Mouse (Mus musculus): ENCODE data around the gene Mtrex. TPM values are rescaled to one million over a fixed set of nuclear protein-coding genes. Genes with fewer than 3 reads are reported as not detected.

Gene Mtrex
- polyA plus RNA-seq, 1 experiment from 2014 or later, result 56.0 TPM

DNA sequence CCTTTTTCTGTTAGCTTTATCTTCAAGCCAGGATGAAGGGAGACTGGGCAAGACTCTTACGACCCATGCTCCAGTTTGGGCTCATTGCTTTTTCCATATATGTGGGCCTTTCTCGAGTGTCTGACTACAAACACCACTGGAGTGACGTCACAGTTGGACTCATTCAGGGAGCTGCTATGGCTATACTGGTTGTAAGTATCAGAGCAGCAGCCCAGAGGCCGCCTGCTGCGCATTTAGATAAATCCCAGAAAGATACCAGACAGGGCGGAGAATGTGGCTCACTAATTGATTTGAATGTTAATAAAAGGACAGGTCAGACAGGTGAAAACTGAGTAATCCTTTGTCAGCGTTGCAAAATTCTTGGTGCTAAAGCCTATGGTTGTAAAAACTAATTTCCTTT, 60.4 kb downstream of the Mtrex start:
- WGBS, result 91% methylated on average over 7 of the region's 7 CpGs
- no peaks in the 10 kb centered on the region for H3K4me1 ChIP-seq
- H3K4me3 ChIP-seq (replicated peaks), result no peak overlapping the region
- peaks cover 69% of the 10 kb centered on the region for H3K36me3 ChIP-seq
- H3K9me3 ChIP-seq (replicated peaks), result no peaks in the 10 kb centered on the region
- H3K4me2 ChIP-seq, result no peak overlapping the region
- no peak overlapping the region for H3K9ac ChIP-seq (replicated peaks)
- H3K27ac ChIP-seq (replicated peaks), result no peak overlapping the region
- ATAC-seq (ENCODE audit: low FRiP score), result no peak
- no peaks in the 10 kb centered on the region for H3K27me3 ChIP-seq (replicated peaks)

DNA sequence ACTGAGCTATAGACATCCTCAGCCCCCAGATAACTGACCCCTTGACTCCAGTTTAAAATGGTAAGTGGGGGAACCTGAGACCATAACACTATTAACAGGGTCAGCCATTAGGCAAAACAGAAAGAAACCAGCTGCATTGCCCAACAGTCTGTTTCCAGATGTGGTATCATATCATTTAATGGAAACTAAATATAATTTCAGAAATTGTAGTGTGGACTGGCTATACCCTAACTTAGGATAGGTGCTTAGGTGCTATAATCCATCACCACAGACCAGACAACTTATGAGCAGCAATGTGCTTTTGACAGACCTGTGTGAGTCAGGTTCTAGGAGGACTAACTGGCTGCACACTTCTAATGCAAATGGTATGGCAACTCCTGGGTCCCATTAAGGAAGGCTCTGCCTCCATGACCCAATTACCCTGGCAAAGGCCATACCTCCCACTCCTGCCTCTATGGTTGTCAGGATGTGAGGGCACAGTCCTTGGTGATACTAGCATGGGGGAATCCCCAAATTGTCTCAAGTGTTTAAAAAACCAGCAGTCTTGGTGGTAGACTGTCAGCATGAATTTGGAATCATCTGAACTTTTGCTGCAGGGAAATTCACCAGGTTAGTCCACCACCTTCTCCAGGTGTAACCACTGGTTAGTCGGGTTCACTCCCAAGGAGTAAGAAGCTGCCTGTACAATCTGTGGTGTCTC, 64.1 kb downstream of the Mtrex start:
- no peaks in the 10 kb centered on the region for H3K4me1 ChIP-seq
- no peak overlapping the region for H3K27ac ChIP-seq (replicated peaks)
- ATAC-seq (ENCODE audit: low FRiP score), result no peak
- no peak overlapping the region for H3K4me3 ChIP-seq (replicated peaks)
- H3K9me3 ChIP-seq (replicated peaks), result no peaks in the 10 kb centered on the region
- H3K36me3 ChIP-seq, result peaks cover 53% of the 10 kb centered on the region
- H3K4me2 ChIP-seq, result no peak overlapping the region
- no peak overlapping the region for H3K9ac ChIP-seq (replicated peaks)
- 100% methylated on average over 1 of the region's 1 CpGs for WGBS
- H3K27me3 ChIP-seq (replicated peaks), result no peaks in the 10 kb centered on the region

DNA sequence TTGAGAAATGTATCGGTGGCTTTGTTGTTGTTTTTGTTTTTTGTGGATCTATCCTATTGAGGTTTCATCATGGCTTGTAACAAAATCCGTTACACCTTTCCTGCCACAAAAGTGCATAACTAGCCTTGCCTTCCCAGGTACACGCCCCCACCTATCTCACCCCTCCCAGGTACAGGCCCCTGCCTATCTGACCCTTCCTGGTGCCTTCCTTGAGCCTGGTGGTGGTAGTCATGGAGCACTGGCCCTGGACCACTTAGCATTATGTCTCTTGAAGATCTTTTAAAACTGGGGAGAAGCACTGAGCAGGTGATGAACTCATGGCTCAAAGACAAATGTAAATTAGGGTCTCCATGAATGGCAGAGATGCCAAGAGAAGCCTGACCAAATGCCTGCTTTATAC, 64.9 kb downstream of the Mtrex start:
- peaks cover 46% of the 10 kb centered on the region for H3K36me3 ChIP-seq
- no peak for ATAC-seq (ENCODE audit: low FRiP score)
- H3K27me3 ChIP-seq (replicated peaks), result no peaks in the 10 kb centered on the region
- no peak overlapping the region for H3K27ac ChIP-seq (replicated peaks)
- H3K9me3 ChIP-seq (replicated peaks), result no peaks in the 10 kb centered on the region
- H3K4me2 ChIP-seq, result no peak overlapping the region
- WGBS, result 83% methylated on average over 3 of the region's 3 CpGs
- H3K9ac ChIP-seq (replicated peaks), result no peak overlapping the region
- H3K4me1 ChIP-seq, result no peaks in the 10 kb centered on the region
- no peak overlapping the region for H3K4me3 ChIP-seq (replicated peaks)

DNA sequence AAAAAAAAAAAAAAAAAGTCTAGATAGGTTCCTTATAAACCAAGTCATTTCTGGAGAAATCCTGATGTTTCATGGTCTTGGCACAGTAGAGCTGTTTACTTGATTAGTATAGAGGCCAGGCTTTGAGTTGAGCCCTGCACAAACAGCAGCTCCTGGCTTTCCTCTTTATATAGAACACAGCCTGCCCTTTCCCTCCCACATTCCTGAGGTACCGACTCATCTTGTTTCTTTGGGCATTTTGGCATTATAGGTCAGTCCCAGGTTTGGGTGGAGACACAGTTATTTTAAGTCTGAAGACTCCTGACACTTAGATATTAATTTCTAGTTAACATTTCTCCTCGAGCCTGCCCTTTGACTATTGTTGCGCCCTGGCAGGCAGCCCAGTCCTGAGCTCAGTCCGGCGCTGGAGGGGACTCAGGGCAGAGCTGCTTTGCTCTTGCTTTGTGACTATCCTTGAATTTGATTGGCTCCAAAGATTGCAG, 65.3 kb downstream of the Mtrex start:
- Histone ChIP-seq H3K36me3 (peaks cover 48% of the 10 kb centered on the region), H3K4me3 (replicated peaks) (no peak overlapping the region), H3K9ac (replicated peaks) (no peak overlapping the region), H3K4me2 (no peak overlapping the region), H3K4me1 (no peaks in the 10 kb centered on the region), H3K27me3 (replicated peaks) (no peaks in the 10 kb centered on the region), H3K27ac (replicated peaks) (no peak overlapping the region), H3K9me3 (replicated peaks) (no peaks in the 10 kb centered on the region)
- ATAC-seq (ENCODE audit: low FRiP score), result no peak
- WGBS, result 47% methylated on average over 5 of the region's 5 CpGs

DNA sequence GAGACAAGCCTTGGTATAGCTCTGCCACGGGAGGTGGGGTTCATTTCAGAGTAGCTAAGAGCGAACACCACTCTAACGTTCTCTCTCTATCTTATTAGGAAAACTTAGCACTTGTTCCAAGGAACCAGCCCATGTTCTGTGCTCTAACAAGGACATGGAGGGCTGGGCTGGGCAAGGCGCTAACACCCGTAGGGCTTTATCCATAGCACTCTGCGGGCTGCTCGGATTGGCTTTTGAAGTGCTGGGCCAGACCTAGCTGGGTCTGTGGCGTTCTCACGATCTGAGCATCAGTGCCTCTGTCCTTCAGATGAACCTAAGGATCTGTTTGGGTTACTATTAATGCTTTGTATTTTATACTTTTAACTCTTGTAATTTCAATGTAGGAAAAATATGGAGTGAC, 66.3 kb downstream of the Mtrex start:
- H3K36me3 ChIP-seq, result peaks cover 41% of the 10 kb centered on the region
- H3K4me3 ChIP-seq (replicated peaks), result no peak overlapping the region
- H3K4me1 ChIP-seq, result no peaks in the 10 kb centered on the region
- no peak for ATAC-seq (ENCODE audit: low FRiP score)
- 95% methylated on average over 9 of the region's 9 CpGs for WGBS
- H3K4me2 ChIP-seq, result no peak overlapping the region
- no peak overlapping the region for H3K27ac ChIP-seq (replicated peaks)
- H3K9ac ChIP-seq (replicated peaks), result no peak overlapping the region
- H3K9me3 ChIP-seq (replicated peaks), result no peaks in the 10 kb centered on the region
- no peaks in the 10 kb centered on the region for H3K27me3 ChIP-seq (replicated peaks)

DNA sequence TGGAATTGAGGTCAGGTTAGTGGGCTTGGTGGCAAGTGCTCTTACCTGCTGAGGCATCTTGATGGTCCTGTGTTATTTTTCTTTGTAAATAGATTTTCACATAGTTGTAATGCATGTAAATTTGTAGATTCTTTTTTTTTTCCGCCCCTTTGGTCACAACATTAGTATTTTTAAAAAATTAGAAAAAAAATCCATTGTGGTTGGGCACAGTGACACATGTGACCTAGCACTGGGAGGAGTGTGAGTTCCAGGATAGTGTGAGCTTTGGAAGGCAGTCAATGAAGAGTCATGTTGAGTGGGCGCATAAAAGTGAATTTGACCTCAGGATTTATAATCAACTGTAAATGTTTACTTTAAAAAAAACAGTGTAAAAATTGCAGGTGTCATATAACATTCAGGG, 66.8 kb downstream of the Mtrex start:
- Histone ChIP-seq H3K27me3 (replicated peaks) (no peaks in the 10 kb centered on the region), H3K4me2 (no peak overlapping the region), H3K9me3 (replicated peaks) (no peaks in the 10 kb centered on the region), H3K9ac (replicated peaks) (no peak overlapping the region), H3K27ac (replicated peaks) (no peak overlapping the region), H3K4me3 (replicated peaks) (no peak overlapping the region), H3K36me3 (peaks cover 36% of the 10 kb centered on the region), H3K4me1 (no peaks in the 10 kb centered on the region)
- 92% methylated on average over 2 of the region's 2 CpGs for WGBS
- ATAC-seq (ENCODE audit: low FRiP score), result no peak

DNA sequence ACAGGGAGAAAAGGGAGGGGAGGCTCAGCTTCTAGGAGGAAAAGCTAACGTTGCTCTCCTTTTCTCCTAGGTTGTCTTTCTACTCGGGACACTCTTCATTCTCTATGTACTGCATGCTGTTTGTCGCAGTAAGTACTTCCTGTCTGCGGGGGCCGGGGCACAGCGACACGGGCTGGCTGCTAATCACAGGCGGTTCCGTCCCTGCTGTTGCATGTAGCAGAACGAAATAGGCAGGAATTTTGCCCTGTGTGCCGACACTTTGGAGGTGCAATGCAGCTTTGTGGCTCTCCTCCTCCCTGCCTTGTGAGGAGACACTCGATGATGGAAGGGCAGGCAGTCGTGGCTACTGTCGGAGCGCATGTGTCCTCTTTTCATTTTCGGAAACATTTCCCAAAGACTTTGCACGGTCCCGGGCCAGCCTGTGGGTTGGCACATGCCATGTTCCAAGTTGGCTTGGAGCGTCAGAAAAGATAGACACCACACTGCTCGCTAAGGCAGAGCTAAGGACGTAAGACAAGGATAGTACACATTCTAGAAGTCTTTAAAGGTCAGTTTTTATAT, 67.5 kb downstream of the Mtrex start:
- Histone ChIP-seq H3K36me3 (peaks cover 33% of the 10 kb centered on the region), H3K27ac (replicated peaks) (no peak overlapping the region), H3K4me3 (replicated peaks) (no peak overlapping the region), H3K9me3 (replicated peaks) (no peaks in the 10 kb centered on the region), H3K4me1 (no peaks in the 10 kb centered on the region), H3K4me2 (no peak overlapping the region), H3K9ac (replicated peaks) (no peak overlapping the region), H3K27me3 (replicated peaks) (no peaks in the 10 kb centered on the region)
- no peak for ATAC-seq (ENCODE audit: low FRiP score)
- 90% methylated on average over 21 of the region's 21 CpGs for whole genome bisulfite sequencing

DNA sequence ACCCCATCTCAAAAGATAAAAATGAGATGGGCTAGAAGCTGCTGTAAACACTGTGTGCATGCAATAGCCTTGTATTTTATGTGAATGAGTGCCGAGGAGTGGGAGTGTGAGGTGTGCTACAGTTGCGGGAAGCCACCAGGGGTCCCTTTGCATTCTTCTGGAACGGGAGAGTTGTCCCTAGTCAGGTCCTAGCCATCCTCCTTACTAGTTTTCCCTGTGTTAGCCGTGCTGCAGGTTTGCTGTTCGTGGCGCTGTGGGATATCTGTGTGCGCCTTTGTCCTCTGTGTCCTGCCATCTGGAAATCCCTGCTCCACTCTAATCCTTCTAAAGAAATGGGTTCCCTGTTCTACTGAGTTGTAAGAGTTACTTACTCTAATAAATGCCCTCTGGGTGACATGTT, 69.3 kb downstream of the Mtrex start:
- no peak overlapping the region for H3K4me2 ChIP-seq
- WGBS, result 85% methylated on average over 7 of the region's 7 CpGs
- H3K27me3 ChIP-seq (replicated peaks), result no peaks in the 10 kb centered on the region
- no peaks in the 10 kb centered on the region for H3K9me3 ChIP-seq (replicated peaks)
- H3K4me3 ChIP-seq (replicated peaks), result no peak overlapping the region
- ATAC-seq (ENCODE audit: low FRiP score), result no peak
- peaks cover 27% of the 10 kb centered on the region for H3K36me3 ChIP-seq
- H3K4me1 ChIP-seq, result peaks cover 5% of the 10 kb centered on the region; the same call in 1 of the 2 replicates
- no peak overlapping the region for H3K9ac ChIP-seq (replicated peaks)
- H3K27ac ChIP-seq (replicated peaks), result no peak overlapping the region

DNA sequence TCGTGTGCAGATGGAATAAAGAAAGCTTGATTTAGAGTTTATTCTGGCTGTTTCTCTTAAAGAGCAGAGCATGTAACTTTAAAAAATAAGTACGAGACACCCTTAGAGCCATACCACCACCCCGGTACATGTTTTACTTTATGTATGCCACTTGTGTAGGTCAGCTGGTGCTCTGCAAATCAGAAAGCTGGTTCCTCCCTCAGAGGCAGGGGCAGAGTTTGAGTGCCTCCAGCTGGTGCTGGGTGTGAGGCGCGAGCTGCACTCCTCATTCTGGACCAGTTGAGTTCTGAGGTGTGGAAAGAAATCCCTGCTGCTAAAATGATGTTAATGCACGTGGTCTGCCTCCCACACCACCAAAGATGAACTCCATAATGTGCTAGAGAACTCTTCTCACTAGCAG, 72.8 kb downstream of the Mtrex start:
- Histone ChIP-seq H3K4me1 (peaks cover 5% of the 10 kb centered on the region; the same call in 1 of the 2 replicates), H3K4me2 (no peak overlapping the region), H3K4me3 (replicated peaks) (no peak overlapping the region), H3K27ac (replicated peaks) (no peak overlapping the region), H3K27me3 (replicated peaks) (no peaks in the 10 kb centered on the region), H3K36me3 (peaks cover 13% of the 10 kb centered on the region), H3K9ac (replicated peaks) (no peak overlapping the region), H3K9me3 (replicated peaks) (no peaks in the 10 kb centered on the region)
- WGBS, result 58% methylated on average over 6 of the region's 6 CpGs
- no peak for ATAC-seq (ENCODE audit: low FRiP score)

DNA sequence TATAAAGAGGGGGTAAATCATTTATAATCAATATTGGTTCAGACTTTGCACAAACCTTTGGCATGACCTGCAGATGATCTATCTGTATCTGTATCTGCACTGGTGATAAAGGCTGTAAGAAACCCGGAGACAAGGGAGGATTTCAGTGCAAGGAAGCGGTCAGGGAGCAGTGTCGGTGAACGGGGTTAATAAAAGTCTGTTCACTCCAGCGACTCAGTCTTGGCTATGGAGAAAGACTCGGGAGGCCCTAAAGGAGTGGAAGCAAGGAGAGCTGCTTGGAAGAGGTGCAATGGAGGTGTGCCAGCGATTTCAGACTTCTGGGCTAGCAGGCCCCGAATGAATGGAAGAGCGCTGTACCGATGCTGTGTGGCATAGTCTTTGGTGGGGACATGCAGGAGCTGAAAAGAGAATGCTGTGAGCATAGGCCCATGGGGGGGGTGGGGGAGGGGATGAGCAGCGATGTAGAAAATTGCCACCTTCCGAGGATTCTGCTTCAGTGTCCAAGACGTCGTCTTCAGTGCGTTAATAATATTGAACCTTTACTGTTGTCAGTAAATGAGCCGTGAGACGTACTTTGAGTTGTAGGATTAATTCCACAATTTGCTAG, 73.4 kb downstream of the Mtrex start:
- Histone ChIP-seq H3K4me1 (peaks cover 5% of the 10 kb centered on the region; the same call in 1 of the 2 replicates), H3K27me3 (replicated peaks) (no peaks in the 10 kb centered on the region), H3K4me2 (no peak overlapping the region), H3K27ac (replicated peaks) (no peak overlapping the region), H3K36me3 (peaks cover 9% of the 10 kb centered on the region), H3K9me3 (replicated peaks) (no peaks in the 10 kb centered on the region), H3K9ac (replicated peaks) (no peak overlapping the region), H3K4me3 (replicated peaks) (no peak overlapping the region)
- 34% methylated on average over 17 of the region's 17 CpGs for WGBS
- no peak for ATAC-seq (ENCODE audit: low FRiP score)

DNA sequence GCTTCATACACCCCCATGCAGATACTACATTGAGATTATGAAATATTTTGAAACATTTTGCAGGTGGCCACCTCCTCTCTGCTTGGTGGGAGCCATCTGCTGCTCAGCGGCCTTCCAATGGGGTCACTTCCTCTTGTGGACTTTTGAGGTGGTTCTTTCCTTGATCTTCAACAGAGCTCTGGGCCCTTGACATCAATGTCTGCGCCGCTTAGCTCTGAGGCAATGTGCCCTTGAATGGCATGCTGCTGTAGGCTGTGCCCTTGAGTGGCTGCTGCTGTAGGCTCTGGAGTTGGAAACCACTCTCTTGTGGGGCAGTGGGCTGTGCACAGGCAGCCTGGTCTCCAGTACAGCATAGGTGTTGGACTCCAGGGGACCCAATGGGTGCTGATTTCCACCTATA, 81.3 kb downstream of the Mtrex start:
- no peak; the same call in 1 of the 2 replicates for ATAC-seq (ENCODE audit: low FRiP score)
- no peak overlapping the region for H3K27ac ChIP-seq (replicated peaks)
- H3K9ac ChIP-seq (replicated peaks), result no peak overlapping the region
- H3K36me3 ChIP-seq, result peaks cover 16% of the 10 kb centered on the region
- H3K4me1 ChIP-seq, result no peaks in the 10 kb centered on the region
- 94% methylated on average over 3 of the region's 3 CpGs for WGBS
- H3K27me3 ChIP-seq (replicated peaks), result no peaks in the 10 kb centered on the region
- no peaks in the 10 kb centered on the region for H3K9me3 ChIP-seq (replicated peaks)
- H3K4me2 ChIP-seq, result no peak overlapping the region
- H3K4me3 ChIP-seq (replicated peaks), result no peak overlapping the region
